Mouse (Mus musculus) B cell, adult 2 months (primary cell): ENCODE data around the gene Grm7.

Source experiments
- DNase-seq, 2 experiments: peaks; one replicate each; pipeline ENCODE4 v3.0.0; 2022

Gene Grm7

DNA sequence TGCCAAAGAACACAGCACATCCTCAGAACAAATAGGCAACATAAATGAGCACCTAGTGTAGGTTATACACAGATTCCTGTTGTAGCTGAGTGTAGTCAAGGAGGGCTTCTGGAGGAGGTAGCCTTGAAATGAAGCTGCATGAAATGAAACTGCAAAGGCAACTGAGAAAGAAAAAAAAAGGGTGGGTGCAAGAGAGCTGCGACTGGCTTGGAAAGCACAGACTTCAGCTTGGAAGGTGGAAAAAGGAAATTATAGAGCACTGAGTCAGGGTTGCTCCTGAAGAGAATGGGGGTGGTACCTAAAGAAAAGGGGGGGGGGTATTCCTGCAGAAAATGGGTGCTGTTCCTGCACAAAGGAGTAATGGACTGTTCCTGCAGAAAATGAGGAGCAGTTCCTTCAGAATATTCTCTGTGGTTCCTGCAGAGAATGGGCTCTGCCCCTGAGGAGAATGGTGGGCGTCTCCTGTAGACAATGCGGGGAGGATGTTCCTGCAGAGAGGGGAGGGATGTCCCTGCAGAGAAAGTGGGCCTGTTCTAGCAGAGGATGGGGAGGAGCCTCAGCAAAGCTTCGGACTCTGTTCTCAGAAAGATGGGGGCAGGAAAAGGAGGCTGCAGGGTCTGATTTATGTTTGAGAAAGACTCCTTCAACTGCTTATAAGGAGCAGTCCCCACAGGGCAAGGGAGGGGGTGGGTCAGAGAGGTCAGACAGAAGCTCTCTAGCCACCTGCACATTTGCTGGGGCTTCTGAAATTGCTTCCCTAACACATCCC is 726.4 kb downstream of the Grm7 start:
- DNase-seq, result no peak

DNA sequence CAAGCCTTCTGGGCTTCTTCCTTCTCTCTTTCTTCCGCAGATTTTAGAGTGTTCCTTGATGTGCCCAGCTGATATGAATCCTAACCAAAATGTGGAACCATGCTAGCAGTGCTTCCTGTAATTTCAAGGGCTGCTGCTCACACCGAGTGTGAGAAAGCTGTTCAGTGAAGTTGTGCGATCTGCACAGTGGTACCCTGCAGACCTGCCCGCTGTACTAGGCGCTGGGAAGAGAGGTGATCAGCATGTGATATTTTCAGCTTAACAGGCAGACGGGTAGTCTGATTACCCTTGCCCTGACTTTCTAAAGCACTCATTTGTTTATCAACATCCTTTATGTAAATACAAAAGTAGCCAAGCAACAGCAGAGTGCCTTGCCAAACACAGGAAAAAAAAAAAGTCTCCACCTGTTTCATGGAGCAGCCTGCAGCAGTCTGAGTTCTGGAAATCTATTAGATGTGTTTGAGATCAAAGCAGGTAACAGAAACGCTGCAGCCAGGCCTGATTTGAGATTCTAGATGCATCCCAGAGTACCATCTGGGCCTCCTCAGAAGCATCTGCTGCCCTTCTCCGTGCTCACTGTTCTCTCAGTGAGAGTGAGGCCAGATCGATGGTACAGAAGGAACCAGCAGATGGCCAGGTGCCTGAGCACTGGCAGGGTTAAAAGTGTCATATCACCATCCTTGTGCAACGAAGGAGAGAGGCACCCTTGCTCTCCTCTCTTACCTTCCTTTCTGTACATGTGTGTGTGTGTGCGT is 727.4 kb downstream of the Grm7 start:
- DNase-seq, result no peak

DNA sequence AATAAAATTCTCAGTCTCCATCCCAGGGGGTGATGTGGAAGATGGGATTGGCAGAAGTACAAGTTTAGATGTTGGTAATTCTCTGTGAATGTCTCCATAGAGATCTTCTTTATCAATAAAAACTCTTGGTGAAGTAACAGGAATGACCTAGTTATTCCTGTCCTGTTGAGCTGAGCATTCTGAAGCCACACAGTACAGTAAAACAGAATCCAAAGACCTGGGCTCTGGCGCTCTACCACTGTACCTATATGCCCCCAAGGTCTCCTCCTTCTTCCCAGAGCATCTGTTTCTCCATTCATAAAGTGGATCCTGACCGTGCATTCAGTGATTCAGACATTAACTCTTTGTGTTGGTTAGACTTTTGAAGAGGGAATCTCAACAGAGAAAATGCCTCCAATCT is 735.3 kb downstream of the Grm7 start:
- no peak for DNase-seq

DNA sequence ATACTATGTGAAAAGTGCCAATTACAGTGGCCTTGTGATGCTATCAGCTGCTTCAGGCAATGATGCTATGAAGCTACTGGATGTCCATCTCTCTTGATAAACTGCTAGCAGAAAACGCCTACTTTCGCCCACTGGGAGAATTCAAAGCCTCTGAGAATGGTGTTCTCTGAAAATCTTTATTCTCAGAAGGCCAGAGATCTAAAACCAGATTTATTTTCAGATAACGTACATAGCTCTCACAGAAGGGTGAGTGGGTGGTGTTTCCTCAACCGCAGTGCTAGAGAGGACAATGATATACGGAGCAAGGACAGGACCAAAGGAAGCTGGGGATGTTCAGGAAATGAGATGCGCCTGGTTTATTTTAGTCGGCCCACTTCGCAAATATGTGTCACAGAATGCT is 763.4 kb downstream of the Grm7 start:
- DNase-seq, result no peak

DNA sequence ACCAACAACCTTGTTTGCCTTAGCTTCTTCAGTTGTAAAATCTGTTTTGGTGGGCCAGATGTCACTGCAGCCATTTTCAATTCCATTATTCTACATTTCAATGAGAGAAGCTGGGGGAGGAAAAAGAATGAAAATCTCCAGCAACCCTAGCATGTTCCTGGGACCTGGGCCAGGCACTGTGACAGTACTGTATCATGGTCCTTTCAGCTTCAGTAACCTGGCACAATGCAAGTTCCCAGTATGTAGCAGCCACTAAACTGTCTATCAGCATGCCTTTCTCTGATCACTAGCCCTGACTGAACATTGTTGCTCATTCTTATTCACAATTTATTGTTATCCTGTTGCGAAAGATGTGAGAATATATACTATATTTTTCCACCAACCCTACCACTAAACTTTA is 779.4 kb downstream of the Grm7 start:
- DNase-seq, result no peak

DNA sequence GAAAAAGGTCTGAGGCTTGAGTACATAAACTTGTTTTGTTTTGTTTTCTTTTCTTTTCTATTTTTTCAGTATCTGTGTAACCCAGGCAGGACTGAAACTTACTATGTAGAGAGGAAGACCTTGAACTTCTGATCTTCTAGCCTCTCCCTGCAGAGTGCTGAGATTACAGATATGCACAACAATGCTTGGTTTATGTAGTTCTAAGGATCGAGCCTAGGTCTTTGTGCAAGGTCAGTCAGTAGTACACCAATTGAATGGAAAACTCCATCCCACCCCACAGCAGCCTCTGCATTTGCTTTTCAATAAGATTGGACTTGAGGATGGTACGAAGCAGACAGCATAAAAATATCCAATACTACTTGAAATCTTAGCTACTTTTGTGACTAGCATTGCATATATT is 800.8 kb downstream of the Grm7 start:
- DNase-seq, result no peak

DNA sequence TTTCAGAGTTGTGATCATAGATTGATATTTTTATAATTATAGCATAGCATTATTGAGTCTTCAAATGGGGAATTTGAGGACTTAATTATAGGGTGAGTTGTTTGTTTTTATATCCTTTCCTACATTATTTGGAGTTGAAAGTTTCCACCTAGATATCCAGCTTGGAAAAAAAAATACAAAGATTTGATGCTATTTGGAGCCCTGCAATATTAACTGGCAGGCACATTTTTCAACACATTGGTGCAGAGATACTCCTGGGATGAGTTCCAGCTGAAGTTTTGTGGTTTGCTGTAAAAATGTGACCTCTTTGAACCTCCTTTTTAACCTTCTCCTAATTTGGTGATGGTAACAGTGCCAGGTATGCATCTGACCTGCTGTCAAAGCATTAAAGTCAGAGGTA is 802.5 kb downstream of the Grm7 start:
- no peak for DNase-seq

DNA sequence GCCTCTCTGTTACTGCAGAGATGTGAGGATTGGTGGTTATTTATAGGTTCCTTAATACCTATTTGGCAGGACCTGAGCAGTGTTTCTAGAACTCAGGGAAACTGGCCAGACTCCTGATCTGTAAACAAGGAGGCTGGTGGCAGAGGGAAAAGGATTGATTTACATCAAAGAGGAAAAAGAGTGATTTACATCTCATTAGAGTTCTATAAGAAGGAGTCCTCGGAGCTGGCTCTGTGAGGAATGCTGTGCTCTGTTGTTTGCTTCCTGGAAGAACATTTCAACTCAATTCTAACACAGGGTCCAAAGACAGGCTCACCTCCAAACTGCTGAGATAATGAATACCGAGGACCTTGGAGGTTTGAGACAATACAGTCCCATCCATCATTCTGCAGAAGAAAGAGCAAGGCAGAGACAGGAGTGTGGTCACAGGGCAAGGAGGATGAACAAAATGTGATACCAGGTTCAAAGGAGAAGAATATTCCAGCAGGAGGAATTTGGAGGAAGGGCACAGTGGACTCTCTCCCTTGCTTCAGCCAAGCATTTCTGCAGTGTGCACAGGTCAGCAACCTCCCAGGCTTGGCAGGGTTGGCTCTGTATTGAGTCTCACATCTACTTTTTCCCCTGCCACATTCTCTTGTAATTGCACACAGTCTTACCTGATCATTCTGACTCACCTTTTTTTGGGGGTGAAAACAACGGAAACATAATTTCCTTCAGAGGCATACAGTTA is 803.8 kb downstream of the Grm7 start:
- no peak for DNase-seq

DNA sequence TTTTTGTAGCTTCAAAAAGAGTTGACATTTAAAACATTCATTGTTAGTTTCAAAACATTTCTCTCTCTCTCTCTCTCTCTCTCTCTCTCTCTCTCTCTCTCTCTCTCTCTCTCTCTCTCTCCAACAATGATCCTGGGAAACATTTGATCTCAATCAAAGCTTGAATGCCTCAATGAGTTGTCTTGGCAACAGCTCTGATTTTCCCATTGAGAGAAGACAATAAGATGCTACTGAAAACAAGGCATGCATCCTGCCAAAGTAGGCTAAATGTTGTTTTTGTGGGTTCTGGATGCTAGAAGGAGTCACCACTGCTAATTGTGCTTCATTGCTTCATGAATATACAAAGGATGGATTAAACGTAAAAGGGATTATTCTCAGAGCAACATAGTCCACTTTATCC is 836.5 kb downstream of the Grm7 start:
- no peak for DNase-seq

DNA sequence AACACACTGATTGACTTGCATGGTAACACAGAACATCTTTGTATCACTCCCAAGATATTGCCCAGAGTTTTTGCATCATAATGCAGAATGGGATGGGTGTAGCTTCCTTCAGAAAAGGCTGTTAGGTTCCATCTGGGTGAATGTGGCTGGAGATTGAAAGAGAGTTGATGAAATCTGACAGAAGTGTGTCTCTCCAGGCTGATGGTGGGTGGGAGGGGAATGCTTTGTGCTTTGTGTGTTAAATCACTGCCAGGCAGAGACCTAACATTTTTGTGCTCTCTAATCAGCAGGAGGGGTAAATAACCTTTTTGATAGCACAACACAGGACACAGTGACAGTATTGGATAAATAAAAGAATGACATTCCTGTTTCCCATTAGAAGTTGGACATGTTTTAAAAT is 840.7 kb downstream of the Grm7 start:
- no peak for DNase-seq

DNA sequence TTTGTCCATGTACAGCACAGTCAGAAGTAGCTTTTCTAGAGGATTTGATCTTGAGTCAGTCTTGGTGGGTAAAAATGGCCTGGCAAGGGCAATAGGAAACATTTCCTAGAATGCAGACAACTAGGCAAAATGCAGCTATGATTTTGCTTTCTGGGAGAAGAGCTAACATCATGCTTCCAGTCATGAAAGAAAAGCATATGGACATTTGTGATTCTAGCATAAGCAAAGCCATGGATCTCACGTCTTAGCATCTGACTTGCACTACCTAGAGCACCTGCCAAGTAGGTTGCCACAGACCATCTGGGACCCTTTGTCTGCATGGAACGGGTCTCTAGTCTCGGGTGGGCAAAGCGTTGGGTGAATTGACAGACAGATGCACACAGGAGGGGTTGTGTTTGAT is 842.2 kb downstream of the Grm7 start:
- DNase-seq, result no peak

DNA sequence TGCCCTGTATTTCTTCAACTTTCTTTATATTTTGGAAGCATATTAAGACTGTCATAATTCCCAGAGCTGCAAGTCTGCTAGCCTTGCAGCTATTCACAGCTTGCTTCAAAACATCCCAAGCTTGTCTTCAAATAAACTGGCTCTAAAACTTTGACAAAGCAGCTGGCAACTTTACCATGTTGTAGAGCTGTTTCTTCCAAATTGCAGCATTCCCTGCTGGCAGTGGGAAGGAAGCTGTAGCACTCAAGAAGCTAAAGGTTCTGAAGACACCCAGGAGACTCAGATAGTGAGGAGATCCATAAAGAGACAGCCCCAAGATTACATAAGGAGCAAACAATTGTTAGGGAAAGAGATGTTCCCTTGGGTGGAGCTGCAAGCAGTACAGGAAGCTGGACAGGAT is 846.8 kb downstream of the Grm7 start:
- DNase-seq, result no peak

DNA sequence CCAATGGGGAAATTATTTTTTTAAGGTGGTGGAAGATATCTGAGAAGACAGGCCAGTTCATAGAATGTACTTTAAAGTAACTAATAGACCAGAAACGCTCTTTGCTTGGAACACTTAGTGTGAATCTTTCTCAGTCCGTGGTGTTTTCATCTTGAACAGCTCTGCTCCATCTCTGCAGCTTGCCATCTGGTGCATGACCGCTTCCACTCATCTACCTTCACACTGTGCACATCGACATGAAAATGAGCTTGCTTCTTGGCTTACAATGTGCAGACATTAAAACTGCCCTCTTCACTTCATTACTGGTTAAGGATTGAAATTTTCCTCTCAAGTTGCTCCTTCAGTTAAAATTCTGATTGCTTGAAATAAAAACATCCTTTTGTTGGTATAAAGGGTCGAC is 854.2 kb downstream of the Grm7 start:
- DNase-seq, result no peak

DNA sequence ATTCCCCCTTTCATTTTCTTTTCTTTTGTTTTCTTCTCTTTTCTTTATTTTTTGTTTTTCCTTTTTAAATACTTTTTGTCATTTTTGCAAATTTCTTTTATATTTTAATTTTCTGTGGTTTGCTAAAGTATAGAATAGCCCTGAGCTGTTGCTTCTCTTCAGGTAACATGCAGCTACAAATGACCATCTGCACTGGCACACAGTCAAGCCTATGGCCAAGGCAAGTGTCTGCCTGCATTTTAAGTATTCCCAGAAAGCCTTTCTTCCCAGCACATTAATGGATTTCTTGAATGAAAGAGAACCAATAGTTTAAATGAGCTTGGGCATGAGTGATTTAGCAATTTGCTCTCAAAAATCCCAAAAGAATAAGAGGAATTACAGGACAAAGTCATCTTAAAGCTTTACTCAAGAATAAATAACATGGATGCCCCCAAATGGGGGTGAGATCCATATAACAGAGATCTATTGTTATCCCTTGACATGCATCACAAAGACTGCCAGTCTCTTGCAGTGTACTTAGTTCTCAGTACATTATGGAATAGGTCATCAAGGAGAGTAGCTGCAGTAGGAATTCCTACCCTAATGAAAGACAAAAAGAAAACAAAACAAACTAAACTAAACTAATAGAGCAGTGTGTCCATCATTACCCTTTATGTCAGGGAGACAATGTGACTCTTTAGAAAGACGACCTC is 865.5 kb downstream of the Grm7 start:
- no peak for DNase-seq

DNA sequence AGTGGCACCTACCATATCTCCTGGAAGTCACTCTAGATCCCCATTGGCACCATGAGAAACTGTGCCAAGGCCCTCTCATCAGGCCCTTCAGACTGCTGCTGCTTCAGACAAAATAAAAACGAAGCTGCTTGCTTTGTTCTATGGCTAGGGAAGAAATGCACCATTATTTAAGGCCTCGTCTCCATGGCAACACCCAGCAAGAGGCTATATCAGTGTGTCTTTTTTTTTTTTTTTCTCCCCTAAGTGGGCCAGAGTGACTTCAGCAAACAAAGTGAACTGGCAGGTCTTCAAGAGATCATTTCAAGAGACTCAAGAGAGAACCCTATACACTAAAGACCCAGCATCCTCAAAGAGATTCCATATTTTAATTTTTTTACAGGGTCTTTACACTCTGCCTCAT is 867.0 kb downstream of the Grm7 start:
- DNase-seq, result no peak

DNA sequence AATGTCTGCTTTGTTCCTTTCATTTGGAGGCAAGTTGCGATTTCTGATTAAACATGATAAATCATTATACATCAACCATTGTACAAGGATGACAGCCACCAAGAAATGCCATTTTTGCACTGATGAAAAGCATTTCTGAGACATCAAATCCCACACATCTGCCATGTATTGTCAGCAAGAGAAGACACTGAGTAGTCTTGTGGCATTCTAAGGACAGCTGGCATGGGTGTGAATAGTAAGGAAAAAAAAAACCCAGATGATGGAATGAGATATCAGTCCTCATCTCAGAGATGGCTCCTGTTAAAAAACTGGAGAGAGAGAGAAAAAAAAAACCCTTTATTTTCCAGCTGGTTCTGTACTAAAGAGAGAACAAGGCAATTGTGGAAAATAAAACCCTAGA is 875.8 kb downstream of the Grm7 start:
- DNase-seq, result no peak

DNA sequence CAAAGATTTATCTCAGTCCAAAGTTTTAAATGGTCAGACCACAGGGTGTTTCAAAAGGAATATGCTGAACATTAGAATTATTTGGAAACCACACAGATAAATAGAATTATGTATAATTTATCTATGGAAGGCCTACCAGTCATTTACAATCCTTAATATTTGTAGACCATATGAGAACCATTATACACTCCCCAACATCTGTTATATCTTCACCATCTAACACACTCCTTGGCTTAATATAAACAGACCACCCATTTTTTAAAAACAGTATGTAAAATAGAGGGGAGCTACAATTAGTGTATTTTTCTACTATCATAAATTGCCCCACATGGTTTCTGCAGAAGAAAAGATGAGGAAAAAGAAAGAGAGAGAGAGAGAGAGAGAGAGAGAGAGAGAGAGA is 876.7 kb downstream of the Grm7 start:
- DNase-seq, result no peak

DNA sequence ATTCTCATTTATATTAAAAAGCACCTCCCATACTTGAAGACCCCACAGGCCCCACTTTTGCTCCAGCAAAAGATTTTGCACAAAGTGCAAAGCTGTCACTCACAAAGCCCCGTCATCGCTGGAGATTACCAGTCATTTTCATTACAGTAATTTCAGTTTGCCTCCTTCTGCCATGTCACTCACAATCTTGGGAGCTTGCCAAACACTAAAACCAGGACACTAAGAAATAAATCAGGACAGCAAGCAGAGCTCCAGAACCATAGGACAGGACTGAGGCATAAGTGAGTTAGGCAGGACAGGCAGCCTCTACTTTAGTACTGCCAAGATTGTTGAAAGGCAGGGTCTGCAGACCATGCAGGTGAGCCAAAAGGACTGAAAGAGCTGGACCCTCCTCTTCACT is 884.6 kb downstream of the Grm7 start:
- DNase-seq, result no peak

DNA sequence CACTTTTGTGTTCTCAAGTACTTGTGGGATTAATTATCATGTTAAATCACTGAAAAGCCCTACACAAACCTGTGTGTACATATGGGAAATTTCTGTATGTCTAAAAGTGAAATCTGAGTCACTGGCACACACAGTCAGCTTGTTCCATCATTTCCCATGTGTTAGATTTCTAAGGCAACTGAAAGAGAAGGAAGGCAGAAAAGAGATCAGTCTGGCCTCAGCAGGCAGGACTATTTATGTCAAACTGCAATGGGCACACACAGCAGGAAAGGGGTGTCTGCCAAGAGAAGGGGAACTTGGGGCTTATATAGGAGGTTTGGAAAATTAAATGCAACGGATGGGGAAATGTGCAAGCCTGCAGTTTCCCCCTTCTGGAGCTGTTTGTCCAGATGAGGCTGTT is 913.2 kb downstream of the Grm7 start:
- DNase-seq, result no peak

DNA sequence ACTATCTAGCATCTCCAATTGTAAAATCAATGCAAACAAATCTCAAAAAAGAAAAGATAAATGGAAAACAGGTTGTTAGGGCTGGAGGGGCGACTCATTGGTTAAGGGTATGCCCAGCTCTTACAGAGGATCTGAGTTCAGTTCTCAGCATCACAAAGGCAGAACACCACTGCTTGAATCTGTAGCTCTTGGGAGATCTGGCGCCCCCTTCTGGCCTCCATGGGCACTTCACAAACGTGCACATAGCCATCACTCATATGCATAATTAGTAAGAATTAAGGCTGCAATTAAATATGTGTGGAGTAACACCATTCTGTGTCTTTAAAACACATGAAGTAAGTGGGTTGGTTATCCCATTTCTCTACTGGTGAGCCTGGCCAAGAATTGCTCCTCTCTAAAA is 914.1 kb downstream of the Grm7 start:
- DNase-seq, result no peak

DNA sequence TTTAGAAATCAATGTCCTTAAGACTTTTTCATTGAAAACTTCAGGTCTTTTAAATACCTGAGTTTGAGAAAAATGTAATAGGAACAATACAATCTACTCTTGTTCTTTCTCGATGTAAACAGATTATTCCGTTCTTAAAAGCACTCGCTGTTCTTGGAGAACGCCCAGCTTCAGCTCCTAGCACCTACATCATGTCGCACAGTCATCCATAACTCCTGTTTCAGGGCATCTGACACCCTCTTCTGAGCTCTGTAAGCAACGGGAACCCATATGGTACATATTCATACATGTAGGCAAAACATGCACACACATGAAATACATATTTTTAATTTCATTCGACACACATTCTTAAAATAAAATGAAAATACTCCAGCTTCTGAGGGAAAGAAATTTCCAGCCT is 916.0 kb downstream of the Grm7 start:
- DNase-seq, result no peak

DNA sequence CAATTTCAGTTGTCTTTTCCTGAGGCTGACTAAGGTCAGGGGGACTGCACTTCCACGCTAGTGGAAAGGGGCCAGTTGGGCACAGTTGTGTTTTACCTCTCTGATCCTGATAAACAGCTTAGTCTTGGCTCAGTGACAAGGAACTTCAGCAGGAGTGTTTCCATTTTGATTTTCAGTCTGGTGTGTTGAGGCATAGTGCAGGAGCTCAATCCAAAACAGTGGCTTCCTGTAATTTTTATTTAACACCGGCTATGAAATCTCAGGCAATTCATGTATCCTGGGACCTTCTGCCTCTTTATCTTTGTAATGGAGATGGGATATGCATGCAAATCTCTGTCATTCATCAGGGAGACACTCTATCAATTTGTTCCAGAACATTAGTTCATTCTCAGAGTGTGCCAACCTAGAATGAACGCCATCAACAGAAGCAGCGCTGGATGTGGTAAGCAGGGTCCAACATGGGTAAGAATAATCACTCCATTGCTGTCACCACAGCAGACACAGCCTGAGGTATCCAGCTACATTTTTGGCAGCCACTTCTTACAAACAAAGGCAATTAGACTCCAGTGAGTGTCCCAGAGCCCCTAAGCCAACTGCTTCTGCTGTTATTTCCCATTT is 926.2 kb downstream of the Grm7 start:
- no peak for DNase-seq

DNA sequence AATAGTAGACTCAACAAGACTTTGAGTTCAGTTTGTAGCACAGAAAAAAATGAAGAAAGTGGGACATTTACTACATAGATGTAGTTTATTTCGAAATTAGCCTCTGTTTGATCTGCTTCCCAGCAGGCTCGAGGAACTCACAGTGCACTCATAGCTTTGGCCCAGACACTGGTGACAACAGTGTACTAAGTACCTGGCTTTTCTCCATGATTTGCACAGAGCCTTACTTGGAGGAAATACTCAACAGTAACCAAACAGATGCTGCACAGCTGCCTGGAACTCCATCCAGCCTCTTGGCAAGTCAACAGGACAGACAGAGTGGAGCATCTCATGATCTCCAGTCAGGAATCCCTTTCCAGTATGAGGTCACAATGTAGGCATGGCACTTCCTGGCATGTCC is 939.5 kb downstream of the Grm7 start:
- no peak for DNase-seq
